Mouse (Mus musculus) splenic B cell, adult 2 months (primary cell): ENCODE measurements at regions not wholly inside any gene's neighbourhood (a gene's known extent, or its start where the extent isn't known, plus 50 kb on each side); places are given as distances from the start of the nearest gene placed in this dataset.

ENCODE experiments used
- DNase-seq: peaks from one replicate; pipeline ENCODE4 v3.0.0-alpha.2; 2011; ENCODE audit warnings: low read depth, low spot score
- H3K27me3 ChIP-seq: 2 replicates; pipeline ENCODE4 v1.6.1; 2012; ENCODE audit warnings: mild to moderate bottlenecking, low read length, moderate library complexity, mixed read lengths; ENCODE audit not compliant: control insufficient read depth, poor library complexity, insufficient read depth, severe bottlenecking
- H3K36me3 ChIP-seq: 2 replicates; pipeline ENCODE4 v1.6.1; 2012; ENCODE audit warnings: mild to moderate bottlenecking, low read length, moderate library complexity, mixed read lengths; ENCODE audit not compliant: control insufficient read depth, poor library complexity, insufficient read depth, severe bottlenecking

DNA sequence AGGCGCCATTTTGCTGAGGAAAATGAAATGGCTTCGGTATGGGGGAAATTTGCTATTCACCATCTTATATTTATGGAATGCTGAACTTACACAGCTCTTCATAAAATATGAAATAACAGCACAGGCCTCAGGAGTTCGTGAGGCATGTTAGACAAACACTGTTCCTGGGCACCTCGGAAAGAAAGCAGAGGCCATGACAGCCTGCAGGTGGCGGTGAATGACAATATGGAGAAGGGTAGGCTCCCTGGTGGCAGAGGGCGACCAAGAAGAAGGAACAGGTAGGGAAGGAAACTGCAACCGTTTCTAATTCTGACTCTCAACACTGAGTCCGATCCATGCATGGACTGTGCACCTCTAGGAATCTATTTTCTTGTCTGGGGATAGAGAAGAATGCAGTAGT is 553.6 kb upstream of the Tmpo start:
- DNase-seq: no peak
- Histone ChIP-seq H3K36me3 (no peaks in the 10 kb centered on the region), H3K27me3 (no peaks in the 10 kb centered on the region)

- DNase-seq: no peak
- Histone ChIP-seq H3K27me3 (no peaks in the 10 kb centered on the region), H3K36me3 (no peaks in the 10 kb centered on the region)
Measured at GRCm38 (mm10) chr10:91732007-91732589, 551.0 kb upstream of the Tmpo start.

GRCm38 (mm10) chr10:91730062-91730461 is 548.9 kb upstream of the Tmpo start:
- Histone ChIP-seq H3K36me3 (no peaks in the 10 kb centered on the region), H3K27me3 (no peaks in the 10 kb centered on the region)
- DNase-seq: no peak

- DNase-seq: no peak
- no peaks in the 10 kb centered on the region for H3K27me3 ChIP-seq
- no peaks in the 10 kb centered on the region for H3K36me3 ChIP-seq
Measured at GRCm38 (mm10) chr10:91719561-91720371, 538.7 kb upstream of the Tmpo start.

- H3K36me3 ChIP-seq: no peaks in the 10 kb centered on the region
- DNase-seq: no peak
- no peaks in the 10 kb centered on the region for H3K27me3 ChIP-seq
Measured at GRCm38 (mm10) chr10:91716604-91717003, 535.5 kb upstream of the Tmpo start.

DNA sequence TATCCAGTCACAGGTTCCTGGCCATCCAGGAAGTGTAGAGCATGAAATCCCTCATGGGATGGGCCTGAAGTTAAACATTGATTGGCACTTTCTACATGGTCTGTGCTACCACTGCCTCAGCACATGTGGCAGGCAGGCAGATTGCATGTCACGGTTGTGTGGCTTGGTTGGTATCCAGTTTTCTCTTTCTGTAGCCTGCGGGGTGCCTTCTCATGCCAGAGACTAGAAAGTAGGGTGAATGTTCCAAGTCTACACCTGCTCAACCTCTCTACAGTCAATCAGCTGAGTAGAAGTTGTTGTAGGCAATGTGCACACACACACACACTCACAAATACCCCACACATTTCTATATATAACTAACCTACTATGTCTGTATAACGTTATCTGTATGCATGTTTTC is 533.5 kb upstream of the Tmpo start:
- H3K36me3 ChIP-seq: no peaks in the 10 kb centered on the region
- H3K27me3 ChIP-seq: no peaks in the 10 kb centered on the region
- DNase-seq: no peak

DNA sequence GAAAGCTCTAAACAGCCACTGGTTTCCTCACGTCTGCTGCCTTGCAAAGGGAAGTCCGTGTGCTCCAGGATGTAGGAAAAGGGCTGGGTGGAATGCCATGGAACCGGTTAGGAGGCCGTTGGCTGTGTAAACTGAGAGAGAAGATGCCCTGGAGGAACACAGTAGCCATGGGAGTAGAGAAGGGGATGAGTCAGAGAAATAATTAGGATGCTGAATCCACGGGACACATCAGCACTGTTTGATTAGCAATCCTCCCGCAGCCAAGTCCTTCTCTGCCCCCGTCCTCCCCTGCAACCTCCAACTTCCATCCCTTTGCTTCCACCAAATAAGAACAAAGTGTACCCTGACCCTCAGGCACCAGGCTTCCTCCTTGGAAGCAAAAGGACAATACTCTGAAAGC is 532.4 kb upstream of the Tmpo start:
- Histone ChIP-seq H3K27me3 (no peaks in the 10 kb centered on the region), H3K36me3 (no peaks in the 10 kb centered on the region)
- DNase-seq: no peak

DNA sequence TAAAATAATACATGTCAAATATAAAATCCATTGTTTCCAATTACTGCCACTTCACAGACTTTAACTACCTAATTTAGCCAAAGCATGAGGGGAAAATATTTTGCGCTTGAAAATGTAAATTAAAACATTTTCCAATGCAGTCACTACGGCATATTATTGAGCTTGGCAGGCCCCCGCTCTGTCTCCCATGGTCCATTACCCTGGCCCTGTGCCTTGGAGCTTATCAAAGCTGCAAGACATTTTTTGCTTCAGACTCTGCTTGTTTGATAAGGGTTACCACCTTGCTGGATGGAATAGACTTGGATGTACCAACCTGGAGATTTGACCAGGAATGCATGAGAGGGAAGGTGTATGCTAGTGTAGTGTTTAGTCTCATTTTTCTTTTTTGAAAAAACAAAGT is 525.7 kb upstream of the Tmpo start:
- H3K36me3 ChIP-seq: no peaks in the 10 kb centered on the region
- no peak for DNase-seq
- no peaks in the 10 kb centered on the region for H3K27me3 ChIP-seq

- Histone ChIP-seq H3K27me3 (no peaks in the 10 kb centered on the region), H3K36me3 (no peaks in the 10 kb centered on the region)
- no peak for DNase-seq
Measured at GRCm38 (mm10) chr10:91704751-91705150, 523.6 kb upstream of the Tmpo start.

DNA sequence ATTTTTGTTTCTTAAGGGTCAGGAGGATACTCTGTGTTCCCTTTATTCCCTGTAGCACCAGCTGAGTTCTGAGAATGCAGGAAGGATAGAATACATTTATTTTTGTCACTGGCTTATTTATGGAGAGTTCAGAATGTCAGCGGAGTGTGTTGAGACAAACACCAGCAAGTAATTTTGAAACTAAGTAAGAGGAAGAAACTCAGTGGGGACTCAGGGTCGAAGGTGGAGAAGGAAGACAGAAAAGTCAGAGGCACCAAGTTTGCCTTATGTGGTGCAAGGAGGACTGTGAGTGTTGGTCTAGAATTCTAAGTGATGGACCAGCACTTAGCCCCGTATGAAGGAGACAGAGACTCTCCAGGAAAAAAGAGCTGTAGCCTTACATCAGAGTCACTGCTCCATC is 520.7 kb upstream of the Tmpo start:
- Histone ChIP-seq H3K27me3 (no peaks in the 10 kb centered on the region), H3K36me3 (no peaks in the 10 kb centered on the region)
- no peak for DNase-seq

GRCm38 (mm10) chr10:91686082-91686618 is 505.0 kb upstream of the Tmpo start:
- no peaks in the 10 kb centered on the region for H3K36me3 ChIP-seq
- H3K27me3 ChIP-seq: no peaks in the 10 kb centered on the region
- no peak for DNase-seq

DNA sequence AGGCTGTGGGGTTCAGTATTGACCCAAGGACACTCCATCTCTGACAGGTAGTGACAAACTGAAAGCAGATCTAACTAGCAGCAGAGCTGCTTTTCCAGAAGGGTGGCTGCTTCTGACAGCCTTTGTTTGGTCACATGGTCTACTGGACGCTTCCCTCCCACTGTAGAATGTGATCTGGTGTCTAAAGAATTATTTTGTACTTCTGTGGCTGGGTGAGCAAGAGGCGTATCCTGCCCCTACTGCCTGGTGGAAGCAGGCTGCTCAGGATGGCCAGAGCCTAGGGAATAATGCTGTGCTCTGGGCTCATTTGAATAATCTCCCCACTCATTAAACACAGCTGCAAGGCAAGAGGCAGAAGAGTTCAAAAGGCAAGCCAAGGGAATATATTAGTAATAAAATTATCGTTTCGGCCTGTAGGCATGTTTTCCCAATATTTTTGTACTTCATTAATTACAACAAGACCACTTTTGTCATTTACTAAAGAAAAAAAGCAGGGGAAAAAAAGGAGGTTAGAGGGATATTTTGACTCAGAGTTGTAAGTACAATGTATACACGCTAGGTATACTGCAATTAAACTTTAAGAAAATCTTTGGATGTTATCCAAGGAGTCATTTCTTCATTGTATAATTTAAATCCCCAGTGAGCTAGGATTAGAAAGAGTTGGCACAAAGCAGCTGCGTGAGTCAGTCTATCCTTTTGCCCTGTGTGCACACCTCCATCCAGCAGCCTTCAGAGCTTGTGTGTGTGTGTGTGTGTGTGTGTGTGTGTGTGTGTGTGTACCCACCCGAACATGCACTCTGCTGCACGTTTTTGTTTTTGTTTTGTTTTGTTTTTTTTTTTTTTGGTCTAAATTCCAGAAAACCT is 504.3 kb upstream of the Tmpo start:
- DNase-seq: no peak
- no peaks in the 10 kb centered on the region for H3K36me3 ChIP-seq
- H3K27me3 ChIP-seq: no peaks in the 10 kb centered on the region

DNA sequence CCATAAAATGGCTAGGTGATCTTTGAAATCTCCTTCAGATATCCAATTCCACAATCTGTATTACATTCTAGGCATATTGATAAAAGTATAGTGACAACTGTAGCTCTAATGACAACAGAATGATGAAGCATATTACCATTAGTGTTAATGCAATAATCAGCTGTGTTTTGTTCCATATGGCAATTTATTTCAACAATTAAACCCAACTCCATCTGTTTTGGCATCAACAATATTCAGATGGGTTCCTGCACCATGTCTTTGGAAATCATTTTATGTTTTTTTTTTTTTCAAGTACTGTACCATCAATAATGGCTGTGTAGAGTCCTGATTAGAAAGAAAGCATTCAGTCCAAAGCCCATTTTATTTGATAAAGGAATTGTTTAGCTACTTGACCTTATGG is 498.5 kb upstream of the Tmpo start:
- no peak for DNase-seq
- Histone ChIP-seq H3K36me3 (no peaks in the 10 kb centered on the region), H3K27me3 (no peaks in the 10 kb centered on the region)

GRCm38 (mm10) chr10:91637911-91638310 is 456.8 kb upstream of the Tmpo start:
- Histone ChIP-seq H3K27me3 (no peaks in the 10 kb centered on the region), H3K36me3 (no peaks in the 10 kb centered on the region)
- no peak for DNase-seq

GRCm38 (mm10) chr10:91628672-91629071 is 447.6 kb upstream of the Tmpo start:
- DNase-seq: no peak
- Histone ChIP-seq H3K36me3 (no peaks in the 10 kb centered on the region), H3K27me3 (no peaks in the 10 kb centered on the region)
